Mouse (Mus musculus) urinary bladder, postnatal 10 days (tissue): ENCODE measurements around the gene Sfmbt1.

Experiments used
- DNase-seq: peaks from one replicate; pipeline ENCODE4 v3.0.0; 2022; ENCODE audit warnings: low spot score

The Sfmbt1 gene

GRCm38 (mm10) chr14:30714799-30715617 lies at the start of gene Sfmbt1:
TSS of gene Sfmbt1 (plus strand) at chr14:30714849.
- DNase-seq, result peak; percentile 22

- no peak for DNase-seq
Observed at GRCm38 (mm10) chr14:30666061-30666460, 48.6 kb upstream of the Sfmbt1 start.

GRCm38 (mm10) chr14:30666604-30667003 lies 48.0 kb upstream of the Sfmbt1 start:
- no peak for DNase-seq

- DNase-seq, result no peak
Observed at GRCm38 (mm10) chr14:30670161-30670560, 44.5 kb upstream of the Sfmbt1 start.

GRCm38 (mm10) chr14:30671095-30671985 lies 43.3 kb upstream of the Sfmbt1 start:
- no peak for DNase-seq

- DNase-seq, result peak; percentile 56
Observed at GRCm38 (mm10) chr14:30671986-30672312, 42.7 kb upstream of the Sfmbt1 start.

- DNase-seq, result no peak
Observed at GRCm38 (mm10) chr14:30674947-30675346, 39.7 kb upstream of the Sfmbt1 start.

- DNase-seq, result no peak
Observed at GRCm38 (mm10) chr14:30682131-30682530, 32.5 kb upstream of the Sfmbt1 start.

GRCm38 (mm10) chr14:30690685-30691084 lies 24.0 kb upstream of the Sfmbt1 start:
- DNase-seq, result no peak

- DNase-seq, result no peak
Observed at GRCm38 (mm10) chr14:30692439-30692838, 22.2 kb upstream of the Sfmbt1 start.

GRCm38 (mm10) chr14:30694786-30695185 lies 19.9 kb upstream of the Sfmbt1 start:
- DNase-seq, result no peak

- no peak for DNase-seq
Observed at GRCm38 (mm10) chr14:30695609-30696008, 19.0 kb upstream of the Sfmbt1 start.

- no peak for DNase-seq
Observed at GRCm38 (mm10) chr14:30697407-30698052, 17.1 kb upstream of the Sfmbt1 start.

- no peak for DNase-seq
Observed at GRCm38 (mm10) chr14:30699656-30700055, 15.0 kb upstream of the Sfmbt1 start.

GRCm38 (mm10) chr14:30702512-30702911 lies 12.1 kb upstream of the Sfmbt1 start:
- no peak for DNase-seq

- no peak for DNase-seq
Observed at GRCm38 (mm10) chr14:30703079-30703478, 11.6 kb upstream of the Sfmbt1 start.

- no peak for DNase-seq
Observed at GRCm38 (mm10) chr14:30704098-30704855, 10.4 kb upstream of the Sfmbt1 start.

- no peak for DNase-seq
Observed at GRCm38 (mm10) chr14:30711892-30712291, 2.8 kb upstream of the Sfmbt1 start.

- DNase-seq, result no peak
Observed at GRCm38 (mm10) chr14:30713769-30714168, 880 bp upstream of the Sfmbt1 start.

- no peak for DNase-seq
Observed at GRCm38 (mm10) chr14:30715618-30716050, 985 bp downstream of the Sfmbt1 start.

- DNase-seq, result no peak
Observed at GRCm38 (mm10) chr14:30716051-30716952, 1.7 kb downstream of the Sfmbt1 start.
